Mouse (Mus musculus): ENCODE results near the gene Prl2c3. TPM values are rescaled to one million over a fixed set of nuclear protein-coding genes. Genes with fewer than 3 reads are reported as not detected.

The Prl2c3 gene
- polyA plus RNA-seq, 1 experiment from 2014 or later: not detected

Other genes with a start within 250 kb of the Prl2c3 start
- gene Ero1lb, start 234.2 kb downstream of the Prl2c3 start, polyA plus RNA-seq (2015; fragmentation: Nextera tagmentation; extraction: Ambion mirVana): 5.5 and 5.7 TPM in 2 replicates
- 0.64 TPM in 1 of 2 replicates, not detected in the other for gene Prl2c2, start 205.3 kb upstream of the Prl2c3 start, polyA plus RNA-seq (2015; fragmentation: Nextera tagmentation; extraction: Ambion mirVana)

Measured in limb, embryonic 13.5 days (tissue).